Mouse (Mus musculus): ENCODE data around the gene Unk.

DNA sequence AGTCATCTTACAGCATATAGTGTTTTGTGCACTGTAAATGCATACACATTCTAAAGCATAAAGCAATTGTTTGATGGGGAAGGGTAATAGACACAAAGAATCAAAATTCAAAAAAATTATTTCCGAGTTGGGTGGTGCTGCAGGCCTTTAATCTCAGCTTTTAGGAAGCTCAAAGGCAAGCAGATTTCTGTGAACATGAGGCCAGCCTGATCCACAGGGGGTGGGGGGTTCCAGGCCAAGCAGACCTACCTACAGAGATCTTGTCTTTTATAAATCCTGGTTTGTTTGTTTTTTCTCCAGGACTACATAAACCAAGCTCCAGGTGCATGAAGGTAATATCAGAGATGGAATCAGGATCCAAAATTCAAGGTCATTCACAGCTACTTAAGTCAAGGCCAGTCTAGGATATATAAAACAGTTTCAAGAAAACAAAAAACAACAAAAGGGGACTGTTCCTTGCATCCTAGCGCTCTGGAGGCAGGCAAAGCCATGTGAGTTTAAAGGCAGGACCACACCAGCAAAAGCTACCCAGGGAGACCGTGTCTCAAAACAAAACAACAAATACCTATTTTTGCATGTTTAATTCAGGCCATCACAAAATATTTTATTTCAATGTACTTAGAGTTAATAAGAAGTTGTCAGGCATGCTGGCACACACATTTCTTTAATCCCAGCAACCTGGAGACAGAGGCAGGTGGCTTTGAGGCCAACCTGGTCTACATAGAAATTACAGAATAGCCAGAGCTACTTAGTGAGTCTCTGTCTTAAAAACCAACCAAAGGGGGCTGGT is 4.9 kb upstream of the Unk start:
- no peak for TF ChIP-seq POLR2A (IDR thresholded peaks at IDR 0.05; ENCODE audit: control insufficient read depth, extremely low read depth, insufficient read depth, low read length, poor library complexity)
- TF ChIP-seq CTCF (IDR thresholded peaks at IDR 0.05; ENCODE audit: borderline replicate concordance, control insufficient read depth, extremely low read depth, insufficient read depth, low read length, poor library complexity): no peak

All from thymus, adult 2 months (tissue).